Mouse (Mus musculus): Measurements from ENCODE around the gene Rab27a. TPM values are rescaled to one million over a fixed set of nuclear protein-coding genes. Genes with fewer than 3 reads are reported as not detected.

Gene Rab27a
- polyA plus RNA-seq (2012) = 3.2 and 4.2 TPM in 2 replicates

GRCm38 (mm10) chr9:73044146-73045079, at the start of gene Rab27a:
Rab27a (plus strand) TSS chr9:73044854.
- no peak for TF ChIP-seq GATA1 (IDR thresholded peaks at IDR 0.05; ENCODE audit: low read length)

- no peak for TF ChIP-seq GATA1 (IDR thresholded peaks at IDR 0.05; ENCODE audit: low read length)
These were observed 48.5 kb upstream of the Rab27a start for GRCm38 (mm10) chr9:72996167-72996566.

GRCm38 (mm10) chr9:72996806-72997205, 47.8 kb upstream of the Rab27a start:
- no peak for TF ChIP-seq GATA1 (IDR thresholded peaks at IDR 0.05; ENCODE audit: low read length)

- TF ChIP-seq GATA1 (IDR thresholded peaks at IDR 0.05; ENCODE audit: low read length) = no peak
These were observed 44.2 kb upstream of the Rab27a start for GRCm38 (mm10) chr9:73000487-73000886.

GRCm38 (mm10) chr9:73001314-73002011, 43.2 kb upstream of the Rab27a start:
- no peak for TF ChIP-seq GATA1 (IDR thresholded peaks at IDR 0.05; ENCODE audit: low read length)

- TF ChIP-seq GATA1 (IDR thresholded peaks at IDR 0.05; ENCODE audit: low read length) = no peak
These were observed 42.5 kb upstream of the Rab27a start for GRCm38 (mm10) chr9:73002177-73002576.

- no peak for TF ChIP-seq GATA1 (IDR thresholded peaks at IDR 0.05; ENCODE audit: low read length)
These were observed 40.6 kb upstream of the Rab27a start for GRCm38 (mm10) chr9:73004076-73004475.

- TF ChIP-seq GATA1 (IDR thresholded peaks at IDR 0.05; ENCODE audit: low read length) = no peak
These were observed 39.5 kb upstream of the Rab27a start for GRCm38 (mm10) chr9:73005106-73005505.

- TF ChIP-seq GATA1 (IDR thresholded peaks at IDR 0.05; ENCODE audit: low read length) = no peak
These were observed 38.5 kb upstream of the Rab27a start for GRCm38 (mm10) chr9:73006175-73006574.

- no peak for TF ChIP-seq GATA1 (IDR thresholded peaks at IDR 0.05; ENCODE audit: low read length)
These were observed 36.3 kb upstream of the Rab27a start for GRCm38 (mm10) chr9:73008384-73008783.

- no peak for TF ChIP-seq GATA1 (IDR thresholded peaks at IDR 0.05; ENCODE audit: low read length)
These were observed 32.0 kb upstream of the Rab27a start for GRCm38 (mm10) chr9:73012629-73013028.

GRCm38 (mm10) chr9:73014724-73015123, 29.9 kb upstream of the Rab27a start:
- no peak for TF ChIP-seq GATA1 (IDR thresholded peaks at IDR 0.05; ENCODE audit: low read length)

GRCm38 (mm10) chr9:73019841-73020240, 24.8 kb upstream of the Rab27a start:
- no peak for TF ChIP-seq GATA1 (IDR thresholded peaks at IDR 0.05; ENCODE audit: low read length)

GRCm38 (mm10) chr9:73020566-73021097, 24.0 kb upstream of the Rab27a start:
- TF ChIP-seq GATA1 (IDR thresholded peaks at IDR 0.05; ENCODE audit: low read length) = no peak

GRCm38 (mm10) chr9:73025818-73026636, 18.6 kb upstream of the Rab27a start:
- TF ChIP-seq GATA1 (IDR thresholded peaks at IDR 0.05; ENCODE audit: low read length) = no peak
